Mouse (Mus musculus) CD4-positive, CD25-positive, alpha-beta regulatory T cell, adult 2 months (primary cell): ENCODE measurements around the gene Tmem170b.
A peak's percentile ranks its signal among the peaks of the same experiment; 100 is the strongest.
"Not testable (repeated sequence)": the region's sequence is repeated elsewhere in the genome, so short reads cannot be mapped to it uniquely, and the experiment has no call there.

Source experiments
- DNase-seq: peaks from one replicate; pipeline ENCODE4 v3.0.0-alpha.2; 2012; ENCODE audit warnings: low read depth, low spot score

The Tmem170b gene

GRCm38 (mm10) chr13:41669951-41670350 lies 64.2 kb downstream of the Tmem170b start:
- DNase-seq: no peak

GRCm38 (mm10) chr13:41670386-41671130 lies 64.9 kb downstream of the Tmem170b start:
- no peak for DNase-seq

GRCm38 (mm10) chr13:41671136-41671705 lies 65.5 kb downstream of the Tmem170b start:
- DNase-seq: peak; percentile 12

GRCm38 (mm10) chr13:41672904-41673303 lies 67.2 kb downstream of the Tmem170b start:
- not testable (repeated sequence) for DNase-seq

- DNase-seq: no peak
Observed at GRCm38 (mm10) chr13:41673541-41673940, 67.8 kb downstream of the Tmem170b start.

GRCm38 (mm10) chr13:41674608-41675007 lies 68.9 kb downstream of the Tmem170b start:
- not testable (repeated sequence) for DNase-seq

GRCm38 (mm10) chr13:41675498-41675897 lies 69.8 kb downstream of the Tmem170b start:
- DNase-seq: no peak

- DNase-seq: no peak
Observed at GRCm38 (mm10) chr13:41675966-41676835, 70.5 kb downstream of the Tmem170b start.

GRCm38 (mm10) chr13:41676836-41677186 lies 71.1 kb downstream of the Tmem170b start:
- no peak for DNase-seq

GRCm38 (mm10) chr13:41680854-41681549 lies 75.3 kb downstream of the Tmem170b start:
- no peak for DNase-seq

- DNase-seq: peak; percentile 9
Observed at GRCm38 (mm10) chr13:41682341-41683119, 76.8 kb downstream of the Tmem170b start.

- DNase-seq: no peak
Observed at GRCm38 (mm10) chr13:41683356-41684012, 77.8 kb downstream of the Tmem170b start.

GRCm38 (mm10) chr13:41685499-41685898 lies 79.8 kb downstream of the Tmem170b start:
- no peak for DNase-seq

- DNase-seq: no peak
Observed at GRCm38 (mm10) chr13:41689055-41689454, 83.3 kb downstream of the Tmem170b start.

GRCm38 (mm10) chr13:41689598-41690045 lies 83.9 kb downstream of the Tmem170b start:
- no peak for DNase-seq
